Mouse (Mus musculus): ENCODE results near the gene Mthfd1.

Mthfd1 gene

DNA sequence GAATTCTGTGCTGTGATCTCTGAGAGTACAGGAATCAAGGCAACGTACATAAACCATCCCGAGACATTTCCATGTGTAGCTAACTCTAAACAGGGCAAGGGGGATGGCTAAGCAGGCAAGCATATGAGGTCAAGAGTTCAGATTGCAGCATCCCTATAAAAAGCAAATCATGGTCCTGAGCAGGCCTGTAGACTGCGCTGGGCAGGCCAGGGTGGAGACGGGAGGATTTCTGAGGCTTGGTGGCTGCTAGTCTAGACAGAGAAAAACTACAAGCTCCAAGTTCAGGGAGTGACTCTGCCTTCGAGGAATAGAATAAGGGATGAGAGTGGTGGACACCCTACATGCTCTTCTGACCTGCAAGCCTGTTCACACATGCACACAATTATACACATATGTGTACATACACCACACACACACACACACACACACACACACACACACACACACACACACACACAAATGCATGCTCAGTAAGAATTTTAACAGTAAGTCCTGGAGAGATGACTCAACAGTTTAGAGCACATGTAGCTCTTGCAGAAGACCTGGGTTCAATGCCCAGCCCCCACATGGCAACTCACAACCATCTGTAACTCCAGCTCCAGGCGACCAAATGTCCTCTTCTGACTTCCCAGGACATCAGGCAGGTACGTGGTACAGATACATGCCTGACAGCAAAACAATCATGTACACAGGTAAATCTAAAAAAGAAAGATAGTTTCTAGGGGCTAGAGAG lies 15.1 kb upstream of the Mthfd1 start:
- Histone ChIP-seq H3K27me3 (ENCODE audit: insufficient read depth, low read length) (no peaks in the 10 kb centered on the region), H3K9me3 (ENCODE audit: low read length) (no peaks in the 10 kb centered on the region), H3K4me1 (replicated peaks; ENCODE audit: low read depth, low read length) (peaks cover 35% of the 10 kb centered on the region)

DNA sequence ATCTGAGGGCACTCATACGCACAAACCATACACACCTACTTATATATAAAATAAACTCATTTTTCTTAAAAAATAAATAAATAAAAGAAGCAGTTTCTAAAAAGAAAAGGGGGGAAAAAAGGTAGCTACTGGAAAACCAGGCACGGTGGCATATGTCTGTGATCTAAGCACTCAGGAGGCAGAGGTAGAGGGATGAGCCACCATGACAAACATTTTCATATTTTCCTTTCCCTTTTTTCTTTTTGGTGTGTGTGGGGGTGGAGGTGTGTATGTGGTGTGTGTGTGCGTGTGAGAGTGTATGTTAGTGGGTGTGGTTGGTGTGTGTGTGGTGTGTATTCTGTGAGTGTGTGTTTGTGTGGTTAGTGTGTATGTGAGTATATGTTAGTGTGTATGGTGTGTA lies 14.4 kb upstream of the Mthfd1 start:
- Histone ChIP-seq H3K4me3 (replicated peaks; ENCODE audit: low read length) (no peak overlapping the region), H3K4me1 (replicated peaks; ENCODE audit: low read depth, low read length) (peaks cover 32% of the 10 kb centered on the region), H3K27me3 (ENCODE audit: insufficient read depth, low read length) (no peaks in the 10 kb centered on the region), H3K36me3 (ENCODE audit: insufficient read depth, low read length) (no peaks in the 10 kb centered on the region), H3K9me3 (ENCODE audit: low read length) (no peaks in the 10 kb centered on the region)
- TF ChIP-seq NANOG (IDR thresholded peaks at IDR 0.05; ENCODE audit: borderline replicate concordance, low read length) (no peak), POU5F1 (IDR thresholded peaks at IDR 0.05; ENCODE audit: borderline replicate concordance, low read length) (no peak), CTCF (conservative IDR thresholded peaks at IDR 0.05; ENCODE audit: low read length) (no peak)

More for the DNA sequence above, 15.1 kb upstream of the Mthfd1 start:
- H3K4me3 ChIP-seq (replicated peaks; ENCODE audit: low read length) = no peak overlapping the region
- no peaks in the 10 kb centered on the region for H3K36me3 ChIP-seq (ENCODE audit: insufficient read depth, low read length)
- TF ChIP-seq NANOG (IDR thresholded peaks at IDR 0.05; ENCODE audit: borderline replicate concordance, low read length) (no peak), POU5F1 (IDR thresholded peaks at IDR 0.05; ENCODE audit: borderline replicate concordance, low read length) (no peak), CTCF (conservative IDR thresholded peaks at IDR 0.05; ENCODE audit: low read length) (no peak)

DNA sequence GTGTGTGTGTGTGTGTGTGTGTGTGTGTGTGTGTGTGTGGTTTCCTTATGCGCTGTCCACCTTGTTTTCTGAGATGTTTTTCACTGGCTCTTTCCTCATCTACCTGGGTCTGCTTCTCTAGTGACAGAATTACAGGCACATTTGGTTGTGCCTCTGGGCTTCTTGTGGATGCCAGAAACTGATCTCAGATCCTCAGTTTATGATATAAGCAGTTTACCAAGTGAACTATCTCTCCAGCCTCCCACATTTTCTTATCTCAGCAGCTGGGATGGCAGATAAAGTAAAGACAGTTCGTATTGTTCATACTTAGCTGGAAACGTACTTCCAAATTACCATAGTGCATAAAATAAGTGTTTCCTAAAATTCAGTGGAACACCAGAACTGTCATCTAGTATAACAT lies 14.0 kb upstream of the Mthfd1 start:
- H3K27me3 ChIP-seq (ENCODE audit: insufficient read depth, low read length) = no peaks in the 10 kb centered on the region
- no peaks in the 10 kb centered on the region for H3K36me3 ChIP-seq (ENCODE audit: insufficient read depth, low read length)
- no peak overlapping the region for H3K4me3 ChIP-seq (replicated peaks; ENCODE audit: low read length)
- peaks cover 32% of the 10 kb centered on the region for H3K4me1 ChIP-seq (replicated peaks; ENCODE audit: low read depth, low read length)
- H3K9me3 ChIP-seq (ENCODE audit: low read length) = no peaks in the 10 kb centered on the region
- TF ChIP-seq CTCF (conservative IDR thresholded peaks at IDR 0.05; ENCODE audit: low read length) (no peak), POU5F1 (IDR thresholded peaks at IDR 0.05; ENCODE audit: borderline replicate concordance, low read length) (no peak), NANOG (IDR thresholded peaks at IDR 0.05; ENCODE audit: borderline replicate concordance, low read length) (no peak)

DNA sequence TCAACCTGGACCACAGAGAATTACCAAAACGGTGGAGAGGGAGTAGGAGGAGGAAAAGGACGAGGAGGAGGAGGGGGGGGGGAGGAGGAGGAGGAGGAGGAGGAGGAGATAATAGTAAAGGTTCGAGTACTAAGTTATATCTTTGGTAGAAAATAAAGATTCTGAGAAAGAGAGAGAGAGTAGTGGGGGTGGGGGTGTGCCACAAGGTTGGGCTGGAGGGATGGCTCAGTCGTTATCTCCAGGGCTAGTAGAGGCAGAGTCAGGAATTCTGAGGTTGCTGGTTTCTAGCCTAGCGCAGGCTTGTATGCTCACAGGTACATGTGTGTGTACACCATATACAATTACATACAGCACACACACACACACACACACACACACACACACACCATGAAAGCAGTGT lies 13.3 kb upstream of the Mthfd1 start:
- H3K27me3 ChIP-seq (ENCODE audit: insufficient read depth, low read length) = no peaks in the 10 kb centered on the region
- H3K4me1 ChIP-seq (replicated peaks; ENCODE audit: low read depth, low read length) = peaks cover 32% of the 10 kb centered on the region
- H3K36me3 ChIP-seq (ENCODE audit: insufficient read depth, low read length) = no peaks in the 10 kb centered on the region
- H3K9me3 ChIP-seq (ENCODE audit: low read length) = no peaks in the 10 kb centered on the region
- TF ChIP-seq CTCF (conservative IDR thresholded peaks at IDR 0.05; ENCODE audit: low read length) (no peak), POU5F1 (IDR thresholded peaks at IDR 0.05; ENCODE audit: borderline replicate concordance, low read length) (no peak)
- no peak overlapping the region for H3K4me3 ChIP-seq (replicated peaks; ENCODE audit: low read length)

DNA sequence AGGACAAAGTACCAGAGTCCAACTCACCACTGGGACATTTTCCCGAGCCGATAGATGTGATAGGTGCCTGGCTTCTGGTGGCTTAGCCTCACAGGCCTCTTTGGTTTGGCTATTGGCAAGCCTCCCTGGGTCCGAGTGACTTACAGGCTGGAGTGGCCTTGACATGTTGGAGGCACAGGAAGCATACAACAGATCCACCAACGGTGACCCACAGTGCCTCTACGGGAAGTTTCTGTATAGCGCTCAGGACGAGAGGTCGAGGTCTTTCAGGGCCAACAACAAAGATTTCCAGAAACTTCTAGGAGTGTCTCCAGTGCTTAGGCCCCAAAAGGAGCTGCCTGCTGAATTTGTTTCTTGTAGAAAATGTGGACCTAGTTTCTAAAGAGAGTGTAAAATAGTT lies 10.1 kb upstream of the Mthfd1 start:
- H3K36me3 ChIP-seq (ENCODE audit: insufficient read depth, low read length) = no peaks in the 10 kb centered on the region
- TF ChIP-seq POU5F1 (IDR thresholded peaks at IDR 0.05; ENCODE audit: borderline replicate concordance, low read length) = no peak
- TF ChIP-seq NANOG (IDR thresholded peaks at IDR 0.05; ENCODE audit: borderline replicate concordance, low read length) = no peak
- TF ChIP-seq CTCF (conservative IDR thresholded peaks at IDR 0.05; ENCODE audit: low read length) = no peak

DNA sequence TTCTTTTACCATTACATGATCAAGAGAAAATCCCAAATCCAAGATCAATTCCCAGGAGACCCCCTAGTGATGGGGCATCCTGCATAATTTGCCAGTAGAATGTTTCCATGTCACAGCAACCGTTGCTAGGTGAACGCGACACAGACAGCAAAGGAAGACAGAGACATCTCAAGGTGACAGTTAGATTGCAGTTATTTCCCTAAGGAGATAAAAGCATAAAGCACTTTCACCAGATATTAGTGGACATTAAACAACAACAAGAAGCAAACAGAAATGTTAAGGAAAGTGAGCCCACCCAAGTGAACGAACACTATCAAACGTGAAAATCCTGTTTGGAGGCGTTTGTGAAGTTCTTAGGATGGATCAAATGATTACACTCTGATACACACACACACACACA lies 8.5 kb upstream of the Mthfd1 start, which contains the start of gene Tex21:
TSS of gene Tex21 (minus strand) at position 101 of the 400 bp plus-strand sequence.
- no peak for TF ChIP-seq CTCF (conservative IDR thresholded peaks at IDR 0.05; ENCODE audit: low read length)
- TF ChIP-seq NANOG (IDR thresholded peaks at IDR 0.05; ENCODE audit: borderline replicate concordance, low read length) = no peak
- TF ChIP-seq POU5F1 (IDR thresholded peaks at IDR 0.05; ENCODE audit: borderline replicate concordance, low read length) = no peak
- peaks cover 38% of the 10 kb centered on the region for H3K4me1 ChIP-seq (replicated peaks; ENCODE audit: low read depth, low read length)
- no peak within 1 kb of the TSS for H3K4me3 ChIP-seq (replicated peaks; ENCODE audit: low read length)
- H3K36me3 ChIP-seq (ENCODE audit: insufficient read depth, low read length) = no peaks in the 10 kb centered on the region
- H3K9me3 ChIP-seq (ENCODE audit: low read length) = no peaks in the 10 kb centered on the region
- no peaks in the 10 kb centered on the region for H3K27me3 ChIP-seq (ENCODE audit: insufficient read depth, low read length)

More for the DNA sequence above, 10.1 kb upstream of the Mthfd1 start:
- no peaks in the 10 kb centered on the region for H3K27me3 ChIP-seq (ENCODE audit: insufficient read depth, low read length)
- no peaks in the 10 kb centered on the region for H3K9me3 ChIP-seq (ENCODE audit: low read length)
- H3K4me3 ChIP-seq (replicated peaks; ENCODE audit: low read length) = no peak overlapping the region
- H3K4me1 ChIP-seq (replicated peaks; ENCODE audit: low read depth, low read length) = peaks cover 29% of the 10 kb centered on the region

DNA sequence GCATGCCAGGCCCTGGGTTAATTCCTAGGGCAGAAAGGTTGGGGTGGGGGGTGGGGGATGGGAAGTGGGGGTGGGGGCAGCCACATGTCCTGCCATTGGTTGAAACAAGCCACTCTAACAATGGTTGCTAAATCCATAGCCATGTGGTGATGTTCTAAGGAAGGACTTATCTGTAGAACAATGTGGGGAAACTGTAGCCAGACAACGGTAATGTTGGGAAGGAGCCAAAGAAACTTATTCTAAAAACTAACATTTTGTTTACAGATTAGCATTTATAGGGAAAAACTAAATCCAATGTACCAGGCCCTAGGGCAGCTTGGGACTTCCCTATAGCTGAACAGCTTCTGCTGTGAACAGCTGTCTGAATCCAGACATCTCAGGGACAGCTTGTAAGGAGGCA lies 2.0 kb upstream of the Mthfd1 start:
- no peaks in the 10 kb centered on the region for H3K27me3 ChIP-seq (ENCODE audit: insufficient read depth, low read length)
- no peaks in the 10 kb centered on the region for H3K9me3 ChIP-seq (ENCODE audit: low read length)
- H3K4me3 ChIP-seq (replicated peaks; ENCODE audit: low read length) = no peak overlapping the region
- peaks cover 10% of the 10 kb centered on the region; the same call in 1 of the 2 replicates for H3K36me3 ChIP-seq (ENCODE audit: insufficient read depth, low read length)
- H3K4me1 ChIP-seq (replicated peaks; ENCODE audit: low read depth, low read length) = peaks cover 60% of the 10 kb centered on the region
- TF ChIP-seq CTCF (conservative IDR thresholded peaks at IDR 0.05; ENCODE audit: low read length) (no peak), NANOG (IDR thresholded peaks at IDR 0.05; ENCODE audit: borderline replicate concordance, low read length) (no peak)

DNA sequence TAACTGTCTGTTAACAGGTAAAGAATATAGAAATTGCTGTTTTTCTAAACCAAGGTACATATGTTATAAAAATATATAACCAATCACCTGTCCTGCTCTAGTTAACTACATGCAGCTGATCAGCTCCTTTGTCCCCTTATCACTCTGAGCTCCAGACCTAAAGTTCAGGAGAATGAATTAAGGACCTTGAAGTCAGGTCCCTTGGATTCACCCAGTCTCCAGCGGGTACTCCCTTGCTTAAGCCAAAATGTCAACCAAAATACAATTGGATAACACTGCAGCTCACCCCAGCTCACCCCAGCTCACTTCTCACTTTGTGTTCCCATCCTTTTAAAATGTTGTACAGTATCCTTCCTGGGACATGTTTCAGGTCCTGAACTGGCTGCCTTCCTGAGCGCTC lies 1.5 kb upstream of the Mthfd1 start:
- Histone ChIP-seq H3K4me1 (replicated peaks; ENCODE audit: low read depth, low read length) (peaks cover 65% of the 10 kb centered on the region), H3K27me3 (ENCODE audit: insufficient read depth, low read length) (no peaks in the 10 kb centered on the region), H3K36me3 (ENCODE audit: insufficient read depth, low read length) (peaks cover 15% of the 10 kb centered on the region), H3K9me3 (ENCODE audit: low read length) (no peaks in the 10 kb centered on the region), H3K4me3 (replicated peaks; ENCODE audit: low read length) (peak overlapping the region; percentile 97)
- TF ChIP-seq POU5F1 (IDR thresholded peaks at IDR 0.05; ENCODE audit: borderline replicate concordance, low read length) = no peak
- TF ChIP-seq NANOG (IDR thresholded peaks at IDR 0.05; ENCODE audit: borderline replicate concordance, low read length) = no peak
- TF ChIP-seq CTCF (conservative IDR thresholded peaks at IDR 0.05; ENCODE audit: low read length) = no peak

DNA sequence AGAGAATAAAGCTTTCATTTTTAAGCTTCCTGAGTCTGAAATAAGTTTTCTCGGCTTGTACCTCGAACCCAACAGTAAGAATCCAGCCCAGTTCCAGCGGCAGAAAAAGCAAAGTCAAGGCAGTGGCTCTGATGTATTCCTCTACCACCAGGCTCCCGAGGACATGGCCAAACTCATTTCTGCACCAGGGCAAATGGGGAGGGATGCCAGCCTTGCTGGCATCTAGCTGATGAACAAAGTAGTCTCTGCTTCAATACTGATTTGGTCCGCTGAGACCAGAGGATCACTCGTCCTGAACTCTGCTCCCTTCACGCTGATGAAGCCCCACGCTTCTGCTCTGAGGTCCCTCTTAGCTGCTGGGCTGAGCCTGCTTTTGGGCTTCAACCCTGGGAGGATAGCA lies 1.1 kb upstream of the Mthfd1 start:
- Histone ChIP-seq H3K36me3 (ENCODE audit: insufficient read depth, low read length) (peaks cover 19% of the 10 kb centered on the region), H3K27me3 (ENCODE audit: insufficient read depth, low read length) (no peaks in the 10 kb centered on the region), H3K4me1 (replicated peaks; ENCODE audit: low read depth, low read length) (peaks cover 69% of the 10 kb centered on the region), H3K9me3 (ENCODE audit: low read length) (no peaks in the 10 kb centered on the region), H3K4me3 (replicated peaks; ENCODE audit: low read length) (peak overlapping the region; percentile 97)
- TF ChIP-seq CTCF (conservative IDR thresholded peaks at IDR 0.05; ENCODE audit: low read length) = no peak
- TF ChIP-seq POU5F1 (IDR thresholded peaks at IDR 0.05; ENCODE audit: borderline replicate concordance, low read length) = no peak
- no peak for TF ChIP-seq NANOG (IDR thresholded peaks at IDR 0.05; ENCODE audit: borderline replicate concordance, low read length)

All from E14TG2a.4 (cell line).